Mouse (Mus musculus): ENCODE results near the gene Git2. TPM values are rescaled to one million over a fixed set of nuclear protein-coding genes. Genes with fewer than 3 reads are reported as not detected.

Gene Git2
- total and polyA plus RNA-seq, 3 experiments = 104 to 227 (median 201) TPM

DNA sequence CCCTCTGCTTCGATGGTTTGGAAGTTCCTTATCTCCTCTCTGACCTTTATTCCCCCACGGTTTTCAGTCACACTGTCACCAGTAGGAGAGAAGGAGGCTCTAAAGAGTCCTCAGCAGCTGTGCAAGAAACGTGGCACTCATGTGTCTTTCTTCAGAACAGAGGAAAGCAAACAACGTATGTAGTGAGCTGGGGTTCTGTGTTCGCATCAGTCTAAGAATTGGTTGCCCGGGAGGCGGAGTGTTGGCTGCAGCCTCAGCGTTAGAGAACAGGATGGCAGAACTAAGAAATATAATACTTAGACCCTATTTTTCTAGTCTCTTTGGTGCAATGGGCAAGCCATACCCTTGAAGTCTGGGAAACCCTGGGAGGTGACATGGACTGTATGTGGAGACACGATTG lies 7.7 kb upstream of the Git2 start:
- DNase-seq (ENCODE audit: low spot score) (no peak), ATAC-seq (ENCODE audit: extremely low read depth, insufficient number of reproducible peaks, low FRiP score, poor library complexity, severe bottlenecking) (no peak)
- peaks cover 84% of the 10 kb centered on the region for H3K36me3 ChIP-seq (replicated peaks)
- peak overlapping the region; percentile 66; the same call in 1 of the 2 replicates for H3K4me3 ChIP-seq (ENCODE audit: low read depth, low read length)
- H3K4me1 ChIP-seq (ENCODE audit: insufficient read depth, low read depth, low read length) = peaks cover 93% of the 10 kb centered on the region
- no peak for TF ChIP-seq CTCF (IDR thresholded peaks at IDR 0.05; ENCODE audit: low read depth, low read length)
- TF ChIP-seq POLR2AphosphoS5 (IDR thresholded peaks at IDR 0.05; ENCODE audit: insufficient replicate concordance, low read depth, low read length) = no peak
- no peak for TF ChIP-seq GATA1 (IDR thresholded peaks at IDR 0.05; ENCODE audit: borderline replicate concordance, low read length)
- TF ChIP-seq TAL1 (conservative IDR thresholded peaks at IDR 0.05; ENCODE audit: low read depth, low read length) = no peak
- TF ChIP-seq GATA2 (IDR thresholded peaks at IDR 0.05; ENCODE audit: borderline replicate concordance, low read depth, low read length) = no peak
- H3K27me3 ChIP-seq (ENCODE audit: insufficient read depth, low read length) = no peaks in the 10 kb centered on the region
- H3K9me3 ChIP-seq (replicated peaks) = no peaks in the 10 kb centered on the region

DNA sequence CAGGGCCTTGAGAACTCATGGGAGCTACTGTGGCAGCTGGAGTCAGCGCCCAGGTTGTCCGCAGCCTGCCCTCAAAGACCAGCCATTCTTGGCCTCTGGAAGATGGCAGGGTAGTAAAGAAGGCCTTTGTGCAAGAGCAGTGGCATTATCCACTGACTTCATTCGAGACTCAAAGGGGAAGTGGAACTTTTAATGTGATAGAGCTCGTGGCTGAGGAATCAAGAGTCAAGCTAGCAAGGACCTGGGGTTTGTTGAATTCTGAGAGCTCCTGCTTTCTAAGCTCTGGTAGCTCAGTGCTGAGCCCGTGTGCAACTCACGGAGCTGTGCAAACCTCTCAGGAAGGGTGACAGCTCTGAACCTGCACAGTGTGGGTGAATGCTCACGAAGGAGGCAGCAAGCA lies 5.6 kb upstream of the Git2 start:
- ATAC-seq (ENCODE audit: extremely low read depth, insufficient number of reproducible peaks, low FRiP score, poor library complexity, severe bottlenecking) = no peak
- Histone ChIP-seq H3K27me3 (ENCODE audit: insufficient read depth, low read length) (no peaks in the 10 kb centered on the region), H3K4me1 (ENCODE audit: insufficient read depth, low read depth, low read length) (peaks cover 87% of the 10 kb centered on the region), H3K9me3 (replicated peaks) (no peaks in the 10 kb centered on the region), H3K36me3 (replicated peaks) (peaks cover 77% of the 10 kb centered on the region), H3K4me3 (ENCODE audit: low read depth, low read length) (peak overlapping the region; percentile 64; the same call in 1 of the 2 replicates)
- TF ChIP-seq GATA1 (IDR thresholded peaks at IDR 0.05; ENCODE audit: borderline replicate concordance, low read length) = no peak
- no peak for TF ChIP-seq CTCF (IDR thresholded peaks at IDR 0.05; ENCODE audit: low read depth, low read length)
- TF ChIP-seq GATA2 (IDR thresholded peaks at IDR 0.05; ENCODE audit: borderline replicate concordance, low read depth, low read length) = no peak
- no peak for TF ChIP-seq TAL1 (conservative IDR thresholded peaks at IDR 0.05; ENCODE audit: low read depth, low read length)
- DNase-seq (ENCODE audit: low spot score) = no peak

DNA sequence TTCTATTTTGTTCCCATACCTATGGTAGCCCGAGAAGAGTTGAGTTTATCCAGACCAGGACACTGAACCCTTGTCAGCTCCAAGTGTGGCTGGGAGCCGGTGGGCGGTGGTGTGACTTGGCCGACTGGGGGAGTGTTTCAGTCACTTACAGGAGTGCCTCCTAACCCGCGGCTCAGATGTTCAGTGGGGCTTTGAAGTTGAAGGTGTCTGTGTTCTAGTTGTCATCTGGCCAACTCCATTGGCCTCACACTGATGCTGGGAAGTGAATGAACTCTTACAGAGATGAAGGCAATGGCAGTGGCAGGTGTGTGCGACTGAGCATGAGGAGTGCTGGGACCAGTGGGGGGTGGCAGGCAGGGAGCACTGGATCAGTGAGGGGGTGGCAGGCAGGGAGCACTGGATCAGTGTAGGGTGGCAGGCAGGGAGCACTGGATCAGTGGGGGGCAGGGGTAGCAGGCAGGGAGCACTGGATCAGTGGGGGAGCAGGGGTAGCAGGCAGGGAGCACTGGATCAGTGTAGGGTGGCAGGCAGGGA lies 4.7 kb upstream of the Git2 start:
- no peak for TF ChIP-seq CTCF (IDR thresholded peaks at IDR 0.05; ENCODE audit: low read depth, low read length)
- TF ChIP-seq TAL1 (conservative IDR thresholded peaks at IDR 0.05; ENCODE audit: low read depth, low read length) = no peak
- TF ChIP-seq GATA1 (IDR thresholded peaks at IDR 0.05; ENCODE audit: borderline replicate concordance, low read length) = no peak
- no peak for TF ChIP-seq GATA2 (IDR thresholded peaks at IDR 0.05; ENCODE audit: borderline replicate concordance, low read depth, low read length)
- no peak for TF ChIP-seq POLR2AphosphoS5 (IDR thresholded peaks at IDR 0.05; ENCODE audit: insufficient replicate concordance, low read depth, low read length)
- DNase-seq (ENCODE audit: low spot score) (no peak), ATAC-seq (ENCODE audit: extremely low read depth, insufficient number of reproducible peaks, low FRiP score, poor library complexity, severe bottlenecking) (no peak)
- Histone ChIP-seq H3K27me3 (ENCODE audit: insufficient read depth, low read length) (no peaks in the 10 kb centered on the region), H3K4me1 (ENCODE audit: insufficient read depth, low read depth, low read length) (peaks cover 78% of the 10 kb centered on the region), H3K9me3 (replicated peaks) (no peaks in the 10 kb centered on the region), H3K4me3 (ENCODE audit: low read depth, low read length) (peak overlapping the region; percentile 64; the same call in 1 of the 2 replicates), H3K36me3 (replicated peaks) (peaks cover 68% of the 10 kb centered on the region)

DNA sequence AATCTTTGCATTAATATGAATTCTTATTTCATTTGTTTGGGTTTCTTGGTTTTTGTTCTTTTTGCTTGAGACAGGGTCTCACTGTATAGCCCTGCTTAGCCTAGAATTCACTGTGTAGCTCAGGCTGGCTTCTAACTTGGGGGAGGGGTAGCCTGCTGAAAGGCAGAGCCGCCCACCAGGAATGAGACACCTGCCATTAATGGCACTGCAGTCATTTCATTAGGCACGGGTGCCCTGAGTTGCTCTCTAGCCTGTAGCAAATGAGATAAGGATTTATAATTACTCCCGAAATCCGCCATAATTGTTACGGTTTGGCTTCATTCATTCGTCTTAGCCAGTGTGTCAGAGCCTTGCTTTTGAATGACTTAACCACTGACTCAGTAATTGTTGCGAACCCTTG lies 857 bp upstream of the Git2 start:
- no peak for ATAC-seq (ENCODE audit: extremely low read depth, insufficient number of reproducible peaks, low FRiP score, poor library complexity, severe bottlenecking)
- Histone ChIP-seq H3K27me3 (ENCODE audit: insufficient read depth, low read length) (no peaks in the 10 kb centered on the region), H3K4me1 (ENCODE audit: insufficient read depth, low read depth, low read length) (peaks cover 62% of the 10 kb centered on the region), H3K9me3 (replicated peaks) (no peaks in the 10 kb centered on the region), H3K4me3 (ENCODE audit: low read depth, low read length) (peak overlapping the region; percentile 98), H3K36me3 (replicated peaks) (peaks cover 43% of the 10 kb centered on the region)
- TF ChIP-seq GATA2 (IDR thresholded peaks at IDR 0.05; ENCODE audit: borderline replicate concordance, low read depth, low read length) = no peak
- TF ChIP-seq TAL1 (conservative IDR thresholded peaks at IDR 0.05; ENCODE audit: low read depth, low read length) = peak; percentile 39
- TF ChIP-seq GATA1 (IDR thresholded peaks at IDR 0.05; ENCODE audit: borderline replicate concordance, low read length) = no peak
- no peak for TF ChIP-seq POLR2AphosphoS5 (IDR thresholded peaks at IDR 0.05; ENCODE audit: insufficient replicate concordance, low read depth, low read length)
- no peak for TF ChIP-seq CTCF (IDR thresholded peaks at IDR 0.05; ENCODE audit: low read depth, low read length)
- DNase-seq (ENCODE audit: low spot score) = no peak

DNA sequence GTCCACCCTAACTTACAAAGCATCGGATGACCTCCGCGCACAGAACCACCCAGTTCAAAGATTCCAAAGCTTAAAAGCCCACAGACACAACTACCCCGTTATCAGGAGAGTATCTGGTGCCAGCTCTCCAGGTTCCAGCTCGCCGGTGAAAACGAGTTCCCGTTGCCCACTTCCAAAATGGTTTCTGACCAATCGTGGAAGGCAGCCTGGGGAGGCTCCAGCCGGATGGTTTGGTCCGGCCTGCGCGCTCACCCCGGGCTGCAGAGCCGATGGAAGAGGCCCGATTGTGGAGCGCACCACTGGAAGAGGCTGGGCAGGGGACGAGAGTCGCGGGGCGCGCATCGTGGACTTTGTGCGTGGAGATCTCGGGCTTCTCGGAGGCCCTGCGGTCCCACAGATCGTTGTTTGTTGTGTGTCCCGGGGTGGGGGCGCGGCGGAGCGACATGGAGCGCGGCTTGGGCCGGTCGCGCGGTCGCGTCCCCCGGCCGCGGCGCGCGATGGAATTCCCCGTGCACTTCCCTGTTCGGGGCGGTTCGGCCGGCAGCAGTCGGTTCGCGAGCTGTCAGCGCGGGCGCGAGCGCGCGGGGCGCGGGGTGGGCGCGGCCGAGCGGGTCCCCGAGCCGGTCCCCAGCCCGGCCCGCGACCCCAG lies 790 bp downstream of the Git2 start, which contains the start of gene Ankrd13a:
Ankrd13a (plus strand) TSS at position 275 of the 649 bp plus-strand sequence.
- Histone ChIP-seq H3K36me3 (replicated peaks) (peaks cover 43% of the 10 kb centered on the region), H3K4me1 (ENCODE audit: insufficient read depth, low read depth, low read length) (peaks cover 61% of the 10 kb centered on the region), H3K9me3 (replicated peaks) (no peaks in the 10 kb centered on the region), H3K27me3 (ENCODE audit: insufficient read depth, low read length) (no peaks in the 10 kb centered on the region), H3K4me3 (ENCODE audit: low read depth, low read length) (peak within 1 kb of the TSS; percentile 98)
- no peak for TF ChIP-seq GATA2 (IDR thresholded peaks at IDR 0.05; ENCODE audit: borderline replicate concordance, low read depth, low read length)
- TF ChIP-seq CTCF (IDR thresholded peaks at IDR 0.05; ENCODE audit: low read depth, low read length) = no peak
- no peak for TF ChIP-seq GATA1 (IDR thresholded peaks at IDR 0.05; ENCODE audit: borderline replicate concordance, low read length)
- no peak for TF ChIP-seq POLR2AphosphoS5 (IDR thresholded peaks at IDR 0.05; ENCODE audit: insufficient replicate concordance, low read depth, low read length)
- no peak for TF ChIP-seq TAL1 (conservative IDR thresholded peaks at IDR 0.05; ENCODE audit: low read depth, low read length)
- ATAC-seq (ENCODE audit: extremely low read depth, insufficient number of reproducible peaks, low FRiP score, poor library complexity, severe bottlenecking) (peak; percentile 11; the same call in 1 of the 2 replicates), DNase-seq (ENCODE audit: low spot score) (peak; percentile 72)

DNA sequence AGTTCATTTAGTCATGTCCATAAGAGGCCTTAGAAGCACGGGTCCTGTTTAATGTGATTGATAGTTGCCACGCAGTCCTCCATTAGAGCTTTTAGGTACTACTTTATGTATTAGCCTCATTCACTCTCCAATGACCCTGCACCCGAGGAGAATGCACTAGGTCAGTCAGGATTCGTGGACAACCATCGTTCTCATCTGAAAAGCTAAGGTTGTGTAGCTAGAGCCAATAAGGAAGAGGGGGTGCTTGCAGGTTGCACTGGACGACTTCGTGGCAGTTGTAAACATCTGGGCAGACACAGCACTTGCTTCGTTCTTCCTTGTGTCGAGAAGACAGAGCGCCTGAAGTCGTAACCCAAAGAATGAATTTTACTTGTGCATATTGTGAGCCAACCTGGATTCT lies 1.5 kb downstream of the Git2 start:
- peaks cover 59% of the 10 kb centered on the region for H3K4me1 ChIP-seq (ENCODE audit: insufficient read depth, low read depth, low read length)
- DNase-seq (ENCODE audit: low spot score) (no peak), ATAC-seq (ENCODE audit: extremely low read depth, insufficient number of reproducible peaks, low FRiP score, poor library complexity, severe bottlenecking) (no peak)
- peak; percentile 24; the same call in 1 of the 2 replicates for TF ChIP-seq POLR2AphosphoS5 (IDR thresholded peaks at IDR 0.05; ENCODE audit: insufficient replicate concordance, low read depth, low read length)
- no peak for TF ChIP-seq TAL1 (conservative IDR thresholded peaks at IDR 0.05; ENCODE audit: low read depth, low read length)
- TF ChIP-seq CTCF (IDR thresholded peaks at IDR 0.05; ENCODE audit: low read depth, low read length) = no peak
- no peak for TF ChIP-seq GATA2 (IDR thresholded peaks at IDR 0.05; ENCODE audit: borderline replicate concordance, low read depth, low read length)
- H3K27me3 ChIP-seq (ENCODE audit: insufficient read depth, low read length) = no peaks in the 10 kb centered on the region
- H3K9me3 ChIP-seq (replicated peaks) = no peaks in the 10 kb centered on the region
- H3K4me3 ChIP-seq (ENCODE audit: low read depth, low read length) = peak overlapping the region; percentile 98
- peaks cover 44% of the 10 kb centered on the region for H3K36me3 ChIP-seq (replicated peaks)

All from G1E (cell line).